Mouse (Mus musculus): ENCODE measurements at regions not wholly inside any gene's neighbourhood (a gene's known extent, or its start where the extent isn't known, plus 50 kb on each side); places are given as distances from the start of the nearest gene placed in this dataset.

- intact Hi-C loops (cut with DNase I) = no loop called here
- no peak for DNase-seq
Measured at GRCm38 (mm10) chr2:115088421-115089120, 433.8 kb upstream of the Dph6 start.

GRCm38 (mm10) chr2:115090430-115091175 lies 435.8 kb upstream of the Dph6 start:
- no peak for DNase-seq
- intact Hi-C loops (cut with DNase I) = no loop called here

GRCm38 (mm10) chr2:115095351-115095750 lies 440.6 kb upstream of the Dph6 start:
- intact Hi-C loops (cut with DNase I) = no loop called here
- no peak for DNase-seq

- DNase-seq = no peak
- intact Hi-C loops (cut with DNase I) = no loop called here
Measured at GRCm38 (mm10) chr2:115101501-115101900, 446.7 kb upstream of the Dph6 start.

GRCm38 (mm10) chr2:115119429-115120205 lies 461.9 kb upstream of the BC052040 start:
- DNase-seq = no peak
- intact Hi-C loops (cut with DNase I) = no loop called here

- intact Hi-C loops (cut with DNase I) = no loop called here
- no peak for DNase-seq
Measured at GRCm38 (mm10) chr2:115120206-115120503, 461.4 kb upstream of the BC052040 start.

GRCm38 (mm10) chr2:115126625-115127369 lies 454.7 kb upstream of the BC052040 start:
- DNase-seq = no peak
- intact Hi-C loops (cut with DNase I) = no loop called here

- no peak for DNase-seq
- intact Hi-C loops (cut with DNase I) = no loop called here
Measured at GRCm38 (mm10) chr2:115131746-115132145, 449.8 kb upstream of the BC052040 start.

- DNase-seq = no peak
- intact Hi-C loops (cut with DNase I) = no loop called here
Measured at GRCm38 (mm10) chr2:115132165-115132592, 449.3 kb upstream of the BC052040 start.

- intact Hi-C loops (cut with DNase I) = no loop called here
Measured at GRCm38 (mm10) chr2:115141416-115141815, 440.1 kb upstream of the BC052040 start.

GRCm38 (mm10) chr2:115172111-115172510 lies 409.4 kb upstream of the BC052040 start:
- DNase-seq = no peak
- intact Hi-C loops (cut with DNase I) = no loop called here

More at GRCm38 (mm10) chr2:115141416-115141815, 440.1 kb upstream of the BC052040 start:
- no peak for DNase-seq

GRCm38 (mm10) chr2:115177076-115177475 lies 404.4 kb upstream of the BC052040 start:
- intact Hi-C loops (cut with DNase I) = no loop called here
- DNase-seq = no peak

- DNase-seq = no peak
- intact Hi-C loops (cut with DNase I) = no loop called here
Measured at GRCm38 (mm10) chr2:115177896-115178295, 403.6 kb upstream of the BC052040 start.

GRCm38 (mm10) chr2:115211191-115211590 lies 370.3 kb upstream of the BC052040 start:
- DNase-seq = no peak
- intact Hi-C loops (cut with DNase I) = no loop called here

- no peak for DNase-seq
- intact Hi-C loops (cut with DNase I) = no loop called here
Measured at GRCm38 (mm10) chr2:115213181-115213970, 368.1 kb upstream of the BC052040 start.

GRCm38 (mm10) chr2:115214292-115214691 lies 367.2 kb upstream of the BC052040 start:
- intact Hi-C loops (cut with DNase I) = no loop called here
- DNase-seq = no peak

- DNase-seq = no peak
- intact Hi-C loops (cut with DNase I) = no loop called here
Measured at GRCm38 (mm10) chr2:115230041-115230440, 351.5 kb upstream of the BC052040 start.

- no peak for DNase-seq
- intact Hi-C loops (cut with DNase I) = no loop called here
Measured at GRCm38 (mm10) chr2:115247673-115248072, 333.8 kb upstream of the BC052040 start.

GRCm38 (mm10) chr2:115250019-115250807 lies 331.3 kb upstream of the BC052040 start:
- DNase-seq = no peak
- intact Hi-C loops (cut with DNase I) = no loop called here
